Mouse (Mus musculus): ENCODE measurements around the gene Slc27a1. TPM values are rescaled to one million over a fixed set of nuclear protein-coding genes. Genes with fewer than 3 reads are reported as not detected.

The Slc27a1 gene
- polyA plus RNA-seq, 1 experiment from 2014 or later = 22.6 TPM

DNA sequence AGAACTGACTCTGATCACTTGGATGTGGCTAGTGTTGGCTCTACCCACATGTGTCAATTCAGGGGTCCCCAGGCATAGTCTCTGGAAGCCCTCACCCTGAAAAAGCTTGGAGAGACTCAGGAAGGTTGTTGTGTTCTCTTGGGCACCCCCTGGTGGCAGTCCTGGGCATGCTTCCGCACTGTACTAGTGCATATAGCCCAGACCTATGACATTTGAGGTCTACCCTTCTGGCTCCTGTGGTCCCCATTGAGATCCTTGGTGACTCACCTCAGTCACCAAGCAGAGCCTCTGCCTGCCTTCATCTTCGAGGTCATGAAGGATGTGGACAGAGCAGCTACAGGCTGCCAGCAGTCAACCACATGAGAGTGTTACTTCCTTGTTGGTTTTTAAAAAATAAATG lies 18.2 kb downstream of the Slc27a1 start:
- H3K27ac ChIP-seq (ENCODE audit: poor library complexity, severe bottlenecking) = no peak overlapping the region
- 59% methylated on average over 2 of the region's 2 CpGs for WGBS
- no peak overlapping the region for H3K9ac ChIP-seq
- H3K27me3 ChIP-seq (replicated peaks) = peaks cover 11% of the 10 kb centered on the region; the same call in 1 of the 2 replicates
- no peak for ATAC-seq (ENCODE audit: insufficient number of reproducible peaks, low FRiP score)
- no peak overlapping the region for H3K4me2 ChIP-seq
- H3K4me1 ChIP-seq (replicated peaks) = peaks cover 8% of the 10 kb centered on the region
- H3K36me3 ChIP-seq = peaks cover 28% of the 10 kb centered on the region
- H3K4me3 ChIP-seq = no peak overlapping the region
- no peaks in the 10 kb centered on the region for H3K9me3 ChIP-seq (replicated peaks)

DNA sequence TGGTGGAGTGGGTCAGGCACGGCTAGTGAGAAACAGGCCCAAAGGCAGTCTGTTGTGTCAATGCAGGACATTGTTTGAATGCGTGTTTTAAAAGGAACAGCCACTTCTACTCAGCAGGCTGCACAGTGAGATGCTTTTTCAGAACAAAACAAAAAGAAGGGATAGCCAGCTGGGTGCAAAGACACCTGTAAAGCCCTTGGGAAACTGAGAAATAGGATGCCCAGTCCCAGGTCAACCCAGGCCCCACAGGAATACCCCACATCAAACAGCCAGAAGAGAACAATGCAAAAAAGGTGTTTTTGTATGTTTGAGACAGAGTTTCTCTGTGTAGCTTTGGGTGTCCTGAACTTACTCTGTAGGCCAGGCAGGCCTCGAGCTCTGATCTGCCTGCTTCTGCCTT lies 20.1 kb downstream of the Slc27a1 start:
- Histone ChIP-seq H3K27ac (ENCODE audit: poor library complexity, severe bottlenecking) (no peak overlapping the region), H3K36me3 (peaks cover 28% of the 10 kb centered on the region), H3K9me3 (replicated peaks) (no peaks in the 10 kb centered on the region), H3K4me1 (replicated peaks) (peaks cover 20% of the 10 kb centered on the region), H3K4me3 (no peak overlapping the region), H3K27me3 (replicated peaks) (peaks cover 11% of the 10 kb centered on the region; the same call in 1 of the 2 replicates), H3K4me2 (no peak overlapping the region), H3K9ac (no peak overlapping the region)
- ATAC-seq (ENCODE audit: insufficient number of reproducible peaks, low FRiP score) = no peak
- 69% methylated on average over 3 of the region's 3 CpGs for WGBS

DNA sequence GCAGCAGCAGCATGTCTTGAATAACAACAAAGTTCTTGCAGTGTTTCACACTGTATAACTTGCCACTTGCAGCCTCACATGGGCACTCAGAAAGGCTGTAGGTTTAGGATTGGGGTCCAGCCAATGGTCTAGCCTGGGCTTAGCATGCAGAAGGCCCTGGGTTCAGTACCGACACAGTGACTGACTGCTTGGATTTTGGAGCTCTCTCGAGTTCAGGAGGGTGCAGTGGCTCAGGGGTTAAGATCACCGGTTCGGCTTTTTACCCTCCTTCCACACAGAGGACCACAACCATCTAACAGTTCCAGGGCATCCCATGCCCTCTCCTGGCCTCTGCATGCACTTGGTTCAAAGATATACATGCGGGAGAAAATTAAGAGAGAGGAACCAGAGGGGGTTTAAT lies 22.3 kb downstream of the Slc27a1 start:
- Histone ChIP-seq H3K9ac (peak overlapping the region; percentile 84), H3K4me2 (peak overlapping the region; percentile 89), H3K4me3 (peak overlapping the region; percentile 66), H3K36me3 (peaks cover 6% of the 10 kb centered on the region), H3K27ac (ENCODE audit: poor library complexity, severe bottlenecking) (no peak overlapping the region; the same call in 1 of the 2 replicates), H3K27me3 (replicated peaks) (no peaks in the 10 kb centered on the region), H3K9me3 (replicated peaks) (no peaks in the 10 kb centered on the region), H3K4me1 (replicated peaks) (peaks cover 28% of the 10 kb centered on the region)
- no peak for ATAC-seq (ENCODE audit: insufficient number of reproducible peaks, low FRiP score)
- WGBS = 27% methylated on average over 5 of the region's 5 CpGs

DNA sequence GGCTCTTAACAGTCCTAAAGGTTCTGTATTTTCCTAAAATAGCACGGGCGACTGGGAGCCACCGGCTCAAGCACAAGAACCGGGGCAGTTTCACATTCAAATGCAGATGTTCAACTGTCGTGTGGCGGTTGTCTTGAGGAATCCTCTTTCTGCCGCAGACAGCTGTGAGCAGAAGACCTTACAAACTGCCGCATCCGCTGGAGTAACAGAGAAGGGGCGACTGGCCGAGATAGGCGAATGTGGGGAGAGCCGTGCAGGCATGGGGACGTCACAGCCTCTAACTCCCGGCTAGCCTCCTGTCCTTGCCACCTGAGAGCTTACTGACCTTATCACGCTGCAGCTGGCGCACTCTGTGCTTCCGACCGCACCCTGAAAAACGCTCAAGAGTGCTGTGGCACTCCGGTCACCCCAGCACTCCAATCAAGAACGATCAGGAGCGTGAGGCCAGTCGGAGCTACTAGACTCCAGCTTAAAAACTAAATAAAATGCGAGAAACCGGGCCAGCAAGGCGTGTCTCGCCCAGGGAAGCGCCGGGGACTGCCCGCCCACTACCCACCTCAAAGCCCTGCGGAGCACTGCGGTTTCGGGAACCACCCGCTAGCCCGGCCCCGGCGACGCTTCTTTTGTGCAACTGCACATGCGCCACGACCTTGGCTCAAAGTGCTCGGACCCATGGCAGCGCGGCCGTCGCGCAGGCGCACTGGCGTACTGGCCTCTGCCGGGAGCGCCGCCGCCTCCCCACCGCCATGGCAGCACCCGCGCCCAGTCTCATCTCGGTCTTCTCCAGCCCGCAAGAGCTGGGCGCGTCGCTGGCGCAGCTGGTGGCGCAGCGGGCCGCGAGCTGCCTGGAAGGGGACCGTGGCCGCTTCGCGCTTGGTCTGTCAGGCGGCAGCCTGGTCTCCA lies 23.0 kb downstream of the Slc27a1 start, which contains the start of gene Pgls:
TSS of gene Pgls (plus strand) at position 706 of the 903 bp plus-strand sequence.
- ATAC-seq (ENCODE audit: insufficient number of reproducible peaks, low FRiP score) = peak; percentile 87
- peak within 1 kb of the TSS; percentile 66 for H3K4me3 ChIP-seq
- no peaks in the 10 kb centered on the region for H3K9me3 ChIP-seq (replicated peaks)
- H3K9ac ChIP-seq = peak within 1 kb of the TSS; percentile 84
- peak within 1 kb of the TSS; percentile 89 for H3K4me2 ChIP-seq
- H3K27me3 ChIP-seq (replicated peaks) = no peaks in the 10 kb centered on the region
- peaks cover 1% of the 10 kb centered on the region; the same call in 1 of the 2 replicates for H3K36me3 ChIP-seq
- H3K27ac ChIP-seq (ENCODE audit: poor library complexity, severe bottlenecking) = peak within 1 kb of the TSS; percentile 97
- peaks cover 32% of the 10 kb centered on the region for H3K4me1 ChIP-seq (replicated peaks)
- WGBS = under 1% methylated on average over 67 of the region's 71 CpGs

DNA sequence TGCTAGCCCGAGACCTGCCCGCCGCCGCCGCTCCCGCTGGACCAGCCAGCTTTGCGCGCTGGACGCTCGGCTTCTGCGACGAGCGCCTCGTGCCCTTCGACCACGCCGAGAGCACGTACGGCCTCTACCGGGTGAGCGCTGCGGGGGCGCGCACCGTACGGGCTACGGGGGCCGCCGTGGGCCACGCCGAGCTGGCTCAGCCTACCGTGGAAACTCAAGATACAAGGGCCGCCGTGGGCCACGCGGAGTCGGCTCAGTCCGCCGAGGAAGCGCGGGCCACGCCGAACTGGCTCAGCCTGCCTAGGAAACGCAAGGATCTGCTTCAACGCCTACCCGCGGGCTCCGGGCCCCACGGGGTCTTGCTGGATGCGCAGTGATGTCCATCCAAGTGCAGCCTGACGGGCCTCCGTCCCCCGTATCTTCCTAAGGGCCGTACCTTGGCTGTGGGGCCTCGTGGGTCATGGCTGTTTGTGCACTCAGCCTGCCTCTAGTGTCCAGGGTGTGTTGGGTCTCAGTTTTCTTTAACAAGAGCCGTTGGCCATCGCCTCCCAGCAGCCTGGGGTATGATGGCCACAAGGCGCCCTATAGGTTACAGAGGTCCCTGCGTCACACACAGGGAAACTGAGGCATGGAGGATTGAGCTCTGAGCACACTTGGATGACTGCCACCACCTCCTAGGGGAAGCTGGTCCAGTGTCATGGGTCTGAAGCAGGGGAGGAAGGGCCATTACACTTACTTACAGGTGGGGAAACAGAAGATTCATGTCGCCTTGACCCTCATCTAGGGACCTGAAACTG lies 23.9 kb downstream of the Slc27a1 start:
- 5% methylated on average over 56 of the region's 60 CpGs for WGBS
- no peaks in the 10 kb centered on the region; the same call in 1 of the 2 replicates for H3K27me3 ChIP-seq (replicated peaks)
- peak overlapping the region; percentile 97 for H3K27ac ChIP-seq (ENCODE audit: poor library complexity, severe bottlenecking)
- H3K4me1 ChIP-seq (replicated peaks) = peaks cover 32% of the 10 kb centered on the region
- ATAC-seq (ENCODE audit: insufficient number of reproducible peaks, low FRiP score) = peak; percentile 75
- H3K9ac ChIP-seq = peak overlapping the region; percentile 84
- H3K4me2 ChIP-seq = peak overlapping the region; percentile 89
- H3K36me3 ChIP-seq = no peaks in the 10 kb centered on the region; the same call in 1 of the 2 replicates
- peak overlapping the region; percentile 66 for H3K4me3 ChIP-seq
- H3K9me3 ChIP-seq (replicated peaks) = no peaks in the 10 kb centered on the region

DNA sequence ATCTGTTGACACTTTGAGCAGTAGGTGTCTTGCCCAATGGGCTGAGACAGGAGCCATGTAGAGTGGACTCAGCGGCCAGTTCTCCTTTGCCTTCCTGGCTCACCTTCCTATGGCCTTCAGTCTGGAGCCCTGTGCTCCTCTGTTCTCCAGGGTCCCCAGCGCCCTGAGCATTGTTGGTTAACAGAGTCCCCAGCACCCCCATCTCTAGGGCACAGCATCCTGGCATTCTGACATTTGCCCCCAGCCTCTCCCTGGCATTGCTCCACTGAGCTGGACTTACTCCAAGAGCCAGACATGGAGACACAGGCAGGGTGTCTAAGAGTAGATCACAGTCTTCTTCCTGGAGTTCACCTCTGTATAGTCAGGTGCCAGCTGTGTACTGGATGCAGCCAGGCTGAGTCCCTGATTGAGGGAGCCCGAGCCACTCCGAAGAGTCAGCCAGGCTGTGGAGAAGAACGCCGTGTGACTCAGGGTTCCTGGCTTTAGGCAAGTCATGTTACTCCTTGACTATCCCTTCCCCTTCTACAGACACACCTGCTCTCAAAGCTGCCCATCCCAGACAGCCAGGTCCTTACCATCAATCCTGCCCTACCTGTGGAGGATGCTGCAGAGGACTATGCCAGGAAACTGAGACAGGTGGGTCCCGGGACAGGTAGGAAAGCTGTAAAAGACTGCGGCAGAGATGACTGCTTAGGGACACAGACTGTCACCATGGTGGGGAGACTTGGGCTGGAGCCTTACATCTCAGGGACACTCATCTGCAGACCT lies 25.1 kb downstream of the Slc27a1 start:
- Histone ChIP-seq H3K9ac (0 out of 2 replicates have a peak overlapping the region, but pooled peaks have one; percentile 7), H3K4me3 (no peak overlapping the region), H3K4me2 (peak overlapping the region; percentile 89; the same call in 1 of the 2 replicates), H3K27me3 (replicated peaks) (peaks cover 4% of the 10 kb centered on the region; the same call in 1 of the 2 replicates), H3K9me3 (replicated peaks) (no peaks in the 10 kb centered on the region), H3K27ac (ENCODE audit: poor library complexity, severe bottlenecking) (no peak overlapping the region), H3K36me3 (no peaks in the 10 kb centered on the region; the same call in 1 of the 2 replicates), H3K4me1 (replicated peaks) (peaks cover 32% of the 10 kb centered on the region)
- WGBS = 90% methylated on average over 8 of the region's 8 CpGs
- ATAC-seq (ENCODE audit: insufficient number of reproducible peaks, low FRiP score) = no peak

DNA sequence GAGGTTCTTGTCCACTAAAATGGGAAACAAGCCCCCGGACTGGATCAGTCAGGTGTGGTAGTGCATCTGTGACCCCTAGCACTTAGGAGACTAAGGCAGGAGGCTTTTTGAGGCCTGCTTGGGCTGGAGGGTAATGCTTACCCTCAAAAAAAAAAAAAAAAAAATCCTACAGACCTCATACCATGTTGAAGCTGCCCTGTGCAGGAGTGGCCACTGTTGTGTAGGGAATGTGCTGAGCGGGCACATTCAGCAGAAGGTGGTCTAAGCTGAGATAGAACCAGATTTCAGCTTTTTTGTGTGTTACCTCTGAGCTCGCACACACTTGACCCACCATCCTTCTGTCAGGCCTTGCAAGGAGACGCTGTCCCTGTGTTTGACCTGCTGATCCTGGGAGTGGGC lies 25.6 kb downstream of the Slc27a1 start:
- Histone ChIP-seq H3K4me1 (replicated peaks) (peaks cover 32% of the 10 kb centered on the region), H3K36me3 (peaks cover 4% of the 10 kb centered on the region), H3K9me3 (replicated peaks) (no peaks in the 10 kb centered on the region), H3K27ac (ENCODE audit: poor library complexity, severe bottlenecking) (no peak overlapping the region), H3K27me3 (replicated peaks) (peaks cover 9% of the 10 kb centered on the region), H3K4me2 (no peak overlapping the region), H3K9ac (0 out of 2 replicates have a peak overlapping the region, but pooled peaks have one; percentile 7), H3K4me3 (no peak overlapping the region)
- WGBS = 94% methylated on average over 4 of the region's 4 CpGs
- ATAC-seq (ENCODE audit: insufficient number of reproducible peaks, low FRiP score) = no peak

DNA sequence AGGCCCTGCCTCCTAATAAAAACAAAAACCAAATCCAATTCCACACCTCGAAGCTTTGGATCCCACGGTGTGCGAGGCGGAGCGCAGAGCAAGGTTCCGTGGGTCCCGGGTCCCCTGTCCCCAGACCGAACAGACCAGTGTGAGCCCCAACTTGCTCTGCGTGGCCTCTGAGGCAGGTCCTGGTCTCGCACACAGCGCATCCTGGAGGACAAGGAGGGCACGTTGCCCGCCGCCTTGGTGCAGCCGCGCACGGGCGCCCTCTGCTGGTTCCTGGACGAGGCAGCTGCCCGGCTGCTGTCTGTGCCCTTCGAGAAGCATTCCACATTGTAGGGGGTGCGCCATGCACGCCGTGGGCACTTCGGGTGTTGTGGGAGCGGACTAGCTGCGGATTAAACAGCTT lies 27.2 kb downstream of the Slc27a1 start:
- 10% methylated on average over 27 of the region's 27 CpGs for WGBS
- H3K4me2 ChIP-seq = peak overlapping the region; percentile 11; the same call in 1 of the 2 replicates
- H3K27me3 ChIP-seq (replicated peaks) = peaks cover 25% of the 10 kb centered on the region
- no peak overlapping the region for H3K4me3 ChIP-seq
- H3K27ac ChIP-seq (ENCODE audit: poor library complexity, severe bottlenecking) = no peak overlapping the region
- H3K9me3 ChIP-seq (replicated peaks) = no peaks in the 10 kb centered on the region
- H3K4me1 ChIP-seq (replicated peaks) = peaks cover 28% of the 10 kb centered on the region
- H3K9ac ChIP-seq = no peak overlapping the region
- H3K36me3 ChIP-seq = peaks cover 4% of the 10 kb centered on the region
- ATAC-seq (ENCODE audit: insufficient number of reproducible peaks, low FRiP score) = peak; percentile 30; the same call in 1 of the 2 replicates

DNA sequence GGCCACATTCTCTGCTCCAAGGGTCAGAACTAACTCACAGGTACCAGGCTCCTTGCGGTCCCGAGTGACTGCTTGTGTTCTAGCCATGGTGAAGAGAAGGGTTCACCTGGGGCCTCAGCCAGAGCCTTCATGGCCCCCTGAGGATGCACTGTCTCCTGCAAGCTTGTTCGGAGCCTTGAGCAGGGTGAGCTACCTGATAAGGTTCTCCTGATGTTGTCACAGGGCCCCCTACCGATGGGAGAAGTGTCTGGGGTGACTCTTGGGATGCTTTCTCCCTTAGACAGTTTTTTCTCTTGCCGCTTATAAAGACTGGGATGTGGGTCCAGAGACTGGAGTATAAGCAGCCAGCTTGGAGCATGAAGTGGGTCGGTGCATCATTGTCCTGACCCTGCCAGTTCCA lies 27.7 kb downstream of the Slc27a1 start:
- Histone ChIP-seq H3K9ac (no peak overlapping the region), H3K9me3 (replicated peaks) (no peaks in the 10 kb centered on the region), H3K4me3 (no peak overlapping the region), H3K4me2 (peak overlapping the region; percentile 11; the same call in 1 of the 2 replicates), H3K27me3 (replicated peaks) (peaks cover 28% of the 10 kb centered on the region), H3K36me3 (peaks cover 4% of the 10 kb centered on the region), H3K4me1 (replicated peaks) (peaks cover 24% of the 10 kb centered on the region), H3K27ac (ENCODE audit: poor library complexity, severe bottlenecking) (no peak overlapping the region)
- WGBS = 50% methylated on average over 6 of the region's 6 CpGs
- ATAC-seq (ENCODE audit: insufficient number of reproducible peaks, low FRiP score) = no peak

DNA sequence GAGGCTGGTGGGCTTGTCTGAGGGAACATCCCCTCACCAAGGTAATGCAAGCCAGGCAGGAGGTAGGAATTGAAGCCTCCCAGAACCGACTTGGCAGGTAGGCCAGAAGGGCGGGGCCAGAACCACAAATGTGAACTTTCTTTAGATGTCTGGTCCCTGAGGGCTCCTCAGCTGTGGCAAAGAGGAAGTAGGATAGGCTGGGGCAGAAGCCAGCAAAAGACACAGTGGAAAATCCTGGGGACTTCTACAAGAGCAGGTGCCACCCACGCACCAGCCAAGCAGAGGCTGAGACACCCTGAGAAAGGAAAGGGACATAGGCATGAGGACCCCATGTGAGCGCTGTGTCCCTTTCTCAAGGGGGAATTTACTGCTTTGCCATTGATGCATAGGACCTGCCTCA lies 28.1 kb downstream of the Slc27a1 start:
- Histone ChIP-seq H3K9ac (no peak overlapping the region), H3K36me3 (peaks cover 4% of the 10 kb centered on the region), H3K9me3 (replicated peaks) (no peaks in the 10 kb centered on the region), H3K4me2 (no peak overlapping the region), H3K4me3 (no peak overlapping the region), H3K27ac (ENCODE audit: poor library complexity, severe bottlenecking) (no peak overlapping the region), H3K4me1 (replicated peaks) (peaks cover 24% of the 10 kb centered on the region), H3K27me3 (replicated peaks) (peaks cover 32% of the 10 kb centered on the region)
- no peak for ATAC-seq (ENCODE audit: insufficient number of reproducible peaks, low FRiP score)
- WGBS = 81% methylated on average over 4 of the region's 4 CpGs
